In genomic region chr16:38361933-38362332, GRCm38 (mm10) we compare ENCODE assay signal across 10 mouse cellular contexts. TPM values are rescaled to one million over a fixed set of nuclear protein-coding genes. Genes with fewer than 3 reads are reported as not detected.
DNase-seq lines count a peak whose midpoint lies in the region; ATAC-seq and TF ChIP-seq lines count a peak whose summit lies in the region.
"Had no signal": no experiment of that assay in that cellular context is flagged by ENCODE, and none has a peak within 500 bp of the region (broad histone marks: within the 10 kb centered on the region; RNA-seq: fewer than 3 reads in every experiment).

Gene Popdc2, plus strand, starts transcription at chr16:38362209.

- H3K9me3 ChIP-seq in intestine, embryonic 16.5 days (ENCODE audit: control insufficient read depth, low read length) = no peaks in the 10 kb centered on the region
- no peaks in the 10 kb centered on the region for H3K9me3 ChIP-seq in neural tube, embryonic 15.5 days (replicated peaks)

- peak within 1 kb of the TSS; percentile 35 for H3K4me2 ChIP-seq in intestine, embryonic 16.5 days (ENCODE audit: low read depth, low read length)
- H3K4me2 ChIP-seq in myocyte (ENCODE audit: low read depth) = peak within 1 kb of the TSS; percentile 6
- no peak within 1 kb of the TSS for H3K4me2 ChIP-seq in neural tube, embryonic 15.5 days

- H3K79me2 ChIP-seq in myocyte (ENCODE audit: control insufficient read depth, insufficient read depth) = peaks cover 7% of the 10 kb centered on the region

- H3K4me3 ChIP-seq in intestine, embryonic 16.5 days (ENCODE audit: low read length) = peak within 1 kb of the TSS; percentile 41
- no peak within 1 kb of the TSS for H3K4me3 ChIP-seq in myocyte
- H3K4me3 ChIP-seq in neural tube, embryonic 15.5 days (replicated peaks) = no peak within 1 kb of the TSS
- H3K4me3 ChIP-seq: erythroblast, embryonic 14.5 days had no signal

- WGBS in intestine, embryonic 16.5 days = 29% methylated on average over 10 of the region's 10 CpGs
- WGBS in neural tube, embryonic 15.5 days = 76% methylated on average over 10 of the region's 10 CpGs

- no peak within 1 kb of the TSS for H3ac ChIP-seq in myocyte (ENCODE audit: control insufficient read depth, insufficient read length)

- H3K36me3 ChIP-seq in intestine, embryonic 16.5 days (ENCODE audit: control insufficient read depth, insufficient read depth, low read length) = no peaks in the 10 kb centered on the region
- no peaks in the 10 kb centered on the region for H3K36me3 ChIP-seq in myocyte (ENCODE audit: control insufficient read depth, insufficient read depth)
- no peaks in the 10 kb centered on the region for H3K36me3 ChIP-seq in neural tube, embryonic 15.5 days

- TF ChIP-seq POLR2A in myocyte (IDR thresholded peaks at IDR 0.05; ENCODE audit: insufficient read length, low read depth) = no peak

- peak; percentile 31 to 39 for DNase-seq in lung, adult 18-20 months
- no peak for DNase-seq in lung, postnatal 14 days
- DNase-seq in gonadal fat pad, adult 2 months (ENCODE audit: low read depth) = no peak
- DNase-seq in thymus, postnatal 14 days = no peak
- no peak for DNase-seq in spleen, postnatal 10 days (ENCODE audit: low spot score in 2 of 2)

- ATAC-seq in intestine, embryonic 16.5 days = peak; percentile 40; the same call in 1 of the 2 replicates
- no peak for ATAC-seq in neural tube, embryonic 15.5 days (ENCODE audit: low FRiP score)

- H3K27me3 ChIP-seq in intestine, embryonic 16.5 days (replicated peaks; ENCODE audit: control insufficient read depth, insufficient read depth, low read length) = no peaks in the 10 kb centered on the region
- H3K27me3 ChIP-seq in myocyte (ENCODE audit: control insufficient read depth, insufficient read depth, insufficient read length) = no peaks in the 10 kb centered on the region
- no peaks in the 10 kb centered on the region for H3K27me3 ChIP-seq in neural tube, embryonic 15.5 days (replicated peaks)
- H3K27me3 ChIP-seq: CH12.LX had no signal

- H3K4me1 ChIP-seq in intestine, embryonic 16.5 days (ENCODE audit: control insufficient read depth, insufficient read depth, low read length) = peaks cover 11% of the 10 kb centered on the region
- H3K4me1 ChIP-seq in neural tube, embryonic 15.5 days = no peaks in the 10 kb centered on the region

- peak within 1 kb of the TSS; percentile 54 for H3K9ac ChIP-seq in intestine, embryonic 16.5 days (ENCODE audit: low read depth, low read length)
- no peak within 1 kb of the TSS for H3K9ac ChIP-seq in neural tube, embryonic 15.5 days (replicated peaks)

- H3K27ac ChIP-seq in intestine, embryonic 16.5 days (ENCODE audit: low read length) = peak within 1 kb of the TSS; percentile 40
- H3K27ac ChIP-seq in neural tube, embryonic 15.5 days (replicated peaks) = no peak within 1 kb of the TSS

TF ChIP-seq in myocyte, 11 proteins besides CTCF, POLR2A, EP300 and RAD21:
- TF ChIP-seq E2F4 (IDR thresholded peaks at IDR 0.05; ENCODE audit: insufficient read depth) (no peak), REST (IDR thresholded peaks at IDR 0.05; ENCODE audit: insufficient read depth, insufficient read length) (no peak), USF1 (IDR thresholded peaks at IDR 0.05; ENCODE audit: low read depth) (no peak), TCF3 (IDR thresholded peaks at IDR 0.05; ENCODE audit: insufficient read length, low read depth) (no peak), POLR2AphosphoS2 (IDR thresholded peaks at IDR 0.05; ENCODE audit: insufficient read length, low read depth) (no peak), MAX (IDR thresholded peaks at IDR 0.05; ENCODE audit: low read depth) (no peak), SRF (IDR thresholded peaks at IDR 0.05; ENCODE audit: control insufficient read depth, insufficient read length, low read depth) (no peak), MYOG (IDR thresholded peaks at IDR 0.05; ENCODE audit: control insufficient read depth in 1 of 3, insufficient read depth in 1 of 3, insufficient read length in 2 of 3, low read depth in 2 of 3) (no peak), TCF12 (IDR thresholded peaks at IDR 0.05; ENCODE audit: insufficient read depth, poor library complexity, severe bottlenecking) (no peak), MYOD1 (IDR thresholded peaks at IDR 0.05; ENCODE audit: control insufficient read depth in 1 of 3, insufficient read length in 2 of 3, low read depth in 2 of 3) (no peak), CEBPB (IDR thresholded peaks at IDR 0.05; ENCODE audit: insufficient read depth, poor library complexity, severe bottlenecking) (no peak)

RNA-seq across cellular contexts. Expression of gene Popdc2, which starts in this region (rescaled TPM):
- 10.6 and 12.4 TPM in 2 replicates for polyA plus RNA-seq in gonadal fat pad, adult 2 months (2012; rRNA removed)
- polyA plus RNA-seq in intestine, embryonic 16.5 days (2015; fragmentation: Nextera tagmentation; extraction: Ambion mirVana) = 15.0 and 20.2 TPM in 2 replicates
- polyA plus RNA-seq in myocyte (2012; fragmentation: generic; extraction: Trizol) = 10.5 TPM
- polyA plus RNA-seq in neural tube, embryonic 15.5 days (2015; fragmentation: Nextera tagmentation; extraction: Ambion mirVana) = 1.0 and 2.0 TPM in 2 replicates

Comparison
In these comparisons a context has a peak if more than half of its experiments do, and no peak if none do; other contexts are left out.
1. DNase-seq: peak in lung, adult 18-20 months (2 of 2); none in lung, postnatal 14 days (single experiment), gonadal fat pad, adult 2 months (single experiment), thymus, postnatal 14 days (single experiment) and spleen, postnatal 10 days (0 of 2).